Mouse (Mus musculus): ENCODE results near the gene Slc11a1. TPM values are rescaled to one million over a fixed set of nuclear protein-coding genes. Genes with fewer than 3 reads are reported as not detected.

The Slc11a1 gene
- polyA plus RNA-seq, 1 experiment: 1.0 TPM

- TF ChIP-seq CEBPB (IDR thresholded peaks at IDR 0.05; ENCODE audit: insufficient read depth, poor library complexity, severe bottlenecking) (no peak), TCF12 (IDR thresholded peaks at IDR 0.05; ENCODE audit: insufficient read depth, poor library complexity, severe bottlenecking) (no peak), USF1 (IDR thresholded peaks at IDR 0.05; ENCODE audit: low read depth) (no peak), SRF (IDR thresholded peaks at IDR 0.05; ENCODE audit: control insufficient read depth, insufficient read length, low read depth) (no peak), MYOG (IDR thresholded peaks at IDR 0.05; ENCODE audit: control insufficient read depth in 1 of 3, insufficient read depth in 1 of 3, insufficient read length in 2 of 3, low read depth in 2 of 3) (no peak), TCF3 (IDR thresholded peaks at IDR 0.05; ENCODE audit: insufficient read length, low read depth) (no peak), REST (IDR thresholded peaks at IDR 0.05; ENCODE audit: insufficient read depth, insufficient read length) (no peak), POLR2A (IDR thresholded peaks at IDR 0.05; ENCODE audit: insufficient read length, low read depth) (no peak), MAX (IDR thresholded peaks at IDR 0.05; ENCODE audit: low read depth) (no peak), E2F4 (IDR thresholded peaks at IDR 0.05; ENCODE audit: insufficient read depth) (no peak), MYOD1 (IDR thresholded peaks at IDR 0.05; ENCODE audit: control insufficient read depth in 1 of 3, insufficient read length in 2 of 3, low read depth in 2 of 3) (no peak)
- Histone ChIP-seq H3K4me3 (no peak overlapping the region), H3K27me3 (ENCODE audit: control insufficient read depth, insufficient read depth, insufficient read length) (no peaks in the 10 kb centered on the region), H3K36me3 (ENCODE audit: control insufficient read depth, insufficient read depth) (no peaks in the 10 kb centered on the region), H3ac (ENCODE audit: control insufficient read depth, insufficient read length) (no peak overlapping the region), H3K79me2 (ENCODE audit: control insufficient read depth, insufficient read depth) (no peaks in the 10 kb centered on the region), H3K4me2 (ENCODE audit: low read depth) (no peak overlapping the region)
Measured at GRCm38 (mm10) chr1:74353453-74354229, 21.4 kb upstream of the Slc11a1 start.

DNA sequence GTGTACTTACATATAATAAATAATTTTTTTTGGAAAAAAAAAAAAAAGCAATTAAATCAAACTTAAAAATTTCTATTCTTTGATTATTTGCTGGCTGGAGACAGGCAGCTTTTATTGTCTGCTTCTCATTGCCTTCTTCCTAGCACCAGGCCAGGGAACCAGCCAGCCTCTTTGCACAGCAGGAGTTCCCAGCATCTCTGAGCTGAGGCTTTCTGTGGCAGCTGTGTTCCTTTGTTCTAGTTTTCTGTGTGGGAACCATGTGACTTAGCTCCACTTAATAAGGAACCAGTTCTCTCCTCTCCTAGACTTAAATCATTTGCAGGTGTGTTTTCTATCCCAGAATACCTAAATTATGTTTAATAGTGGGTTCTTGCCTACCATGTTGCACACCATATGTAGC lies 17.5 kb upstream of the Slc11a1 start:
- Histone ChIP-seq H3K79me2 (ENCODE audit: control insufficient read depth, insufficient read depth) (no peaks in the 10 kb centered on the region), H3K4me2 (ENCODE audit: low read depth) (no peak overlapping the region), H3K27me3 (ENCODE audit: control insufficient read depth, insufficient read depth, insufficient read length) (no peaks in the 10 kb centered on the region), H3K4me3 (no peak overlapping the region), H3ac (ENCODE audit: control insufficient read depth, insufficient read length) (no peak overlapping the region), H3K36me3 (ENCODE audit: control insufficient read depth, insufficient read depth) (no peaks in the 10 kb centered on the region)
- no peak for TF ChIP-seq MYOG (IDR thresholded peaks at IDR 0.05; ENCODE audit: control insufficient read depth in 1 of 3, insufficient read depth in 1 of 3, insufficient read length in 2 of 3, low read depth in 2 of 3)
- no peak for TF ChIP-seq TCF3 (IDR thresholded peaks at IDR 0.05; ENCODE audit: insufficient read length, low read depth)
- no peak for TF ChIP-seq SRF (IDR thresholded peaks at IDR 0.05; ENCODE audit: control insufficient read depth, insufficient read length, low read depth)
- no peak for TF ChIP-seq POLR2A (IDR thresholded peaks at IDR 0.05; ENCODE audit: insufficient read length, low read depth)
- no peak for TF ChIP-seq MYOD1 (IDR thresholded peaks at IDR 0.05; ENCODE audit: control insufficient read depth in 1 of 3, insufficient read length in 2 of 3, low read depth in 2 of 3)
- no peak for TF ChIP-seq E2F4 (IDR thresholded peaks at IDR 0.05; ENCODE audit: insufficient read depth)
- TF ChIP-seq CEBPB (IDR thresholded peaks at IDR 0.05; ENCODE audit: insufficient read depth, poor library complexity, severe bottlenecking): no peak
- no peak for TF ChIP-seq POLR2AphosphoS2 (IDR thresholded peaks at IDR 0.05; ENCODE audit: insufficient read length, low read depth)
- no peak for TF ChIP-seq TCF12 (IDR thresholded peaks at IDR 0.05; ENCODE audit: insufficient read depth, poor library complexity, severe bottlenecking)
- no peak for TF ChIP-seq USF1 (IDR thresholded peaks at IDR 0.05; ENCODE audit: low read depth)

DNA sequence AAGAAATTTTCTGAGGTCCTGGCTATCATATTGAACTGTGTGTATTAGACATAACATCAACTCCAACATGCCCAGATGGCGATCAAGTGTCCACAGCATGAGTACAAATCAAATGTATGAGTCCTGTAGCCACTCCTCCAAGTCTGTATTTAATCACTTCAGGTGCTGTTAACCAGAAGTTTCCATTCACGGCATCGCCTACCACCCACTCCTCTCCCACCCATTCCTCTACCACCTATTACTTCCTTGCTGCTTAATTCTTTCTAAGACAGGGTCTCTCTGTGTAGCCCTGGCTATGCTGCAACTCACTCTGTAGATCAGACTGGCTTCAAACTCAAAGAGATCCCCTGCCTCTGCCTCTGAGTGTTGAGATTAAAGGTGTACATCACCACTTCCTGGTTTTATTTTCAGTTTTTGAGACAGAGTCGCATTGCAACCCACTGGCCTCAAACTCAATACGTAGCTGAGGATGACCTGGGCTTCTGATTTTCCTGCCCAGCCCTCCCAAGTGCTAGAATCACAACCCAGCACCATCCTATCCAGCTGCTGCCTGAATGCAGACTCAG lies 15.0 kb upstream of the Slc11a1 start:
- TF ChIP-seq REST (IDR thresholded peaks at IDR 0.05; ENCODE audit: insufficient read depth, insufficient read length) (no peak), TCF12 (IDR thresholded peaks at IDR 0.05; ENCODE audit: insufficient read depth, poor library complexity, severe bottlenecking) (no peak), CEBPB (IDR thresholded peaks at IDR 0.05; ENCODE audit: insufficient read depth, poor library complexity, severe bottlenecking) (no peak), POLR2AphosphoS2 (IDR thresholded peaks at IDR 0.05; ENCODE audit: insufficient read length, low read depth) (no peak), MAX (IDR thresholded peaks at IDR 0.05; ENCODE audit: low read depth) (no peak), TCF3 (IDR thresholded peaks at IDR 0.05; ENCODE audit: insufficient read length, low read depth) (no peak), MYOD1 (IDR thresholded peaks at IDR 0.05; ENCODE audit: control insufficient read depth in 1 of 3, insufficient read length in 2 of 3, low read depth in 2 of 3) (no peak), SRF (IDR thresholded peaks at IDR 0.05; ENCODE audit: control insufficient read depth, insufficient read length, low read depth) (no peak), E2F4 (IDR thresholded peaks at IDR 0.05; ENCODE audit: insufficient read depth) (no peak), MYOG (IDR thresholded peaks at IDR 0.05; ENCODE audit: control insufficient read depth in 1 of 3, insufficient read depth in 1 of 3, insufficient read length in 2 of 3, low read depth in 2 of 3) (no peak)
- H3K27me3 ChIP-seq (ENCODE audit: control insufficient read depth, insufficient read depth, insufficient read length): no peaks in the 10 kb centered on the region
- H3K4me2 ChIP-seq (ENCODE audit: low read depth): no peak overlapping the region
- no peak overlapping the region for H3K4me3 ChIP-seq
- H3K36me3 ChIP-seq (ENCODE audit: control insufficient read depth, insufficient read depth): no peaks in the 10 kb centered on the region
- no peak overlapping the region for H3ac ChIP-seq (ENCODE audit: control insufficient read depth, insufficient read length)
- H3K79me2 ChIP-seq (ENCODE audit: control insufficient read depth, insufficient read depth): no peaks in the 10 kb centered on the region

DNA sequence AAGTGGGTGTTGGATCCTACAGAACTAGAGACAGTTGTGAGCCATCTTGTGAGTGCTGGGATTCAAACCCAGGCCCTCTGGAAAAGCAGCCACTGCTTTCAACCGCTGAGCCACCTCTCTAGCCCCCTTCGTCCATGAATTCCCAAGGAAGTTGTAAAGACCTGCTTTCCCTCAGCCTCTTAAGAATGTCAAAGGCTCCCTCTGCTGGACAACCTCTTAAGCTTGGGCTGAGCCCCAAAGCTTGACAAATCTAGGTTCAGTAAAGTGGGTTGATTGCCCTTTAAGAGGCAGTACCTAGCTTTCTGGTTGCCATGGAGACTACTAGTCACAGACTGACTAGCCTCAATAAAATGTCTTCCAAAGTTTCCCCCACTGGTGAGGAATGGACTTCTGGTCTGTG lies 13.2 kb upstream of the Slc11a1 start, which contains the start of gene Catip:
Catip (plus strand) TSS at position 297 of the 400 bp plus-strand sequence.
- no peaks in the 10 kb centered on the region for H3K79me2 ChIP-seq (ENCODE audit: control insufficient read depth, insufficient read depth)
- no peak within 1 kb of the TSS for H3ac ChIP-seq (ENCODE audit: control insufficient read depth, insufficient read length)
- TF ChIP-seq POLR2A (IDR thresholded peaks at IDR 0.05; ENCODE audit: insufficient read length, low read depth): no peak
- no peak for TF ChIP-seq MYOD1 (IDR thresholded peaks at IDR 0.05; ENCODE audit: control insufficient read depth in 1 of 3, insufficient read length in 2 of 3, low read depth in 2 of 3)
- no peak for TF ChIP-seq POLR2AphosphoS2 (IDR thresholded peaks at IDR 0.05; ENCODE audit: insufficient read length, low read depth)
- no peak for TF ChIP-seq TCF12 (IDR thresholded peaks at IDR 0.05; ENCODE audit: insufficient read depth, poor library complexity, severe bottlenecking)
- TF ChIP-seq TCF3 (IDR thresholded peaks at IDR 0.05; ENCODE audit: insufficient read length, low read depth): no peak
- no peak for TF ChIP-seq CEBPB (IDR thresholded peaks at IDR 0.05; ENCODE audit: insufficient read depth, poor library complexity, severe bottlenecking)
- TF ChIP-seq USF1 (IDR thresholded peaks at IDR 0.05; ENCODE audit: low read depth): no peak
- no peak for TF ChIP-seq SRF (IDR thresholded peaks at IDR 0.05; ENCODE audit: control insufficient read depth, insufficient read length, low read depth)
- no peak for TF ChIP-seq MYOG (IDR thresholded peaks at IDR 0.05; ENCODE audit: control insufficient read depth in 1 of 3, insufficient read depth in 1 of 3, insufficient read length in 2 of 3, low read depth in 2 of 3)
- no peak for TF ChIP-seq REST (IDR thresholded peaks at IDR 0.05; ENCODE audit: insufficient read depth, insufficient read length)
- no peak for TF ChIP-seq MAX (IDR thresholded peaks at IDR 0.05; ENCODE audit: low read depth)
- no peak for TF ChIP-seq E2F4 (IDR thresholded peaks at IDR 0.05; ENCODE audit: insufficient read depth)
- no peaks in the 10 kb centered on the region for H3K27me3 ChIP-seq (ENCODE audit: control insufficient read depth, insufficient read depth, insufficient read length)
- H3K36me3 ChIP-seq (ENCODE audit: control insufficient read depth, insufficient read depth): no peaks in the 10 kb centered on the region
- H3K4me3 ChIP-seq: no peak within 1 kb of the TSS
- no peak within 1 kb of the TSS for H3K4me2 ChIP-seq (ENCODE audit: low read depth)

Data from myocyte (in vitro differentiated cells).